Comparison of ENCODE assay signal across 14 mouse cellular contexts in the genomic region with DNA sequence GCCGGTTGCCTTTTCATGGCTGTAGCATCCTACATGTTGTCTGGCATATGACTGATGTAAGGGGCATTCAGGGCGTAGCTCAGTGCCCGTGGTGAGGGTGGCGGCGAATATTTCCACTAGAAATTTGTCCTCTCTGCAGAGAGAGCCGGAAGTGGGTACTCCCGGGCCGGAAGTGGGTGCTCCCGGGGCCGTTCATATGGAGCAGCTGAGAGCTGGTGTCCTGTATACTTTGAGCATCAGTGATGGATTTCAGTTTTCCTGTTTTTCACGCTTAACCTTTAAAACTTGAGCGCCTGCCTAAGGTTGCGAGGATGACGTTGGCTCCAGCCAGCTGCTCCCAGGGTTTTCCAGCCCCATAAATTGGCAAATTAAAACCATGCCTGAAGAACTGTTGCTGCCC. TPM values are rescaled to one million over a fixed set of nuclear protein-coding genes. Genes with fewer than 3 reads are reported as not detected.
DNase-seq lines count a peak whose midpoint lies in the region; ATAC-seq and TF ChIP-seq lines count a peak whose summit lies in the region.
"Had no signal": no experiment of that assay in that cellular context is flagged by ENCODE, and none has a peak within 500 bp of the region (broad histone marks: within the 10 kb centered on the region; RNA-seq: fewer than 3 reads in every experiment).

No protein-coding gene starts in this region.

- intact Hi-C loops in heart, adult 2 months (cut with DNase I), result no loop called here
- intact Hi-C loops in heart, postnatal 25 days (cut with DNase I), result no loop called here

- TF ChIP-seq EP300 in heart, adult 2 months (IDR thresholded peaks at IDR 0.05; ENCODE audit: insufficient read depth, low read depth, low read length), result no peak

- peak overlapping the region; percentile 86 for H3K27ac ChIP-seq in heart, adult 2 months
- 0 out of 2 replicates have a peak overlapping the region, but pooled peaks have one; percentile 8 for H3K27ac ChIP-seq in liver, adult 2 months (replicated peaks; ENCODE audit: insufficient read depth, low read depth, low read length)
- H3K27ac ChIP-seq in embryonic facial prominence, embryonic 15.5 days (replicated peaks), result peak overlapping the region; percentile 71
- H3K27ac ChIP-seq in limb, embryonic 13.5 days, result peak overlapping the region; percentile 53
- no peak overlapping the region for H3K27ac ChIP-seq in forebrain, postnatal 0 days (ENCODE audit: low read depth, low read length)

- peaks cover 49% of the 10 kb centered on the region for H3K4me1 ChIP-seq in heart, adult 2 months (ENCODE audit: control insufficient read depth, insufficient read depth, low read length)
- H3K4me1 ChIP-seq in liver, adult 2 months (ENCODE audit: control insufficient read depth, insufficient read depth, low read length), result peaks cover 41% of the 10 kb centered on the region
- H3K4me1 ChIP-seq in embryonic facial prominence, embryonic 15.5 days, result peaks cover 78% of the 10 kb centered on the region
- H3K4me1 ChIP-seq in limb, embryonic 13.5 days, result peaks cover 89% of the 10 kb centered on the region
- H3K4me1 ChIP-seq in forebrain, postnatal 0 days (ENCODE audit: insufficient read depth), result peaks cover 6% of the 10 kb centered on the region

- H3K9ac ChIP-seq in heart, adult 2 months (ENCODE audit: low read depth, low read length), result no peak overlapping the region
- no peak overlapping the region for H3K9ac ChIP-seq in liver, adult 2 months (ENCODE audit: low read depth, low read length)
- H3K9ac ChIP-seq in embryonic facial prominence, embryonic 15.5 days, result no peak overlapping the region
- no peak overlapping the region for H3K9ac ChIP-seq in limb, embryonic 13.5 days
- no peak overlapping the region for H3K9ac ChIP-seq in forebrain, postnatal 0 days

- DNase-seq in heart, adult 2 months, result peak in 1 of 2 experiments; percentile 23
- no peak for DNase-seq in heart, postnatal 25 days (ENCODE audit: low spot score)
- no peak for DNase-seq in liver, adult 2 months (ENCODE audit: extremely low read depth, low read depth, low spot score)
- DNase-seq in liver, result no peak
- no peak for DNase-seq in urinary bladder, adult 18-20 months (ENCODE audit: low spot score in 2 of 2)
- no peak for DNase-seq in forebrain, postnatal 0 days
- DNase-seq: B cell, adult 2 months; gastrocnemius, postnatal 36 days; layer of hippocampus, postnatal 36 days had no signal

- TF ChIP-seq CTCF in heart, adult 2 months (IDR thresholded peaks at IDR 0.05), result no peak
- no peak for TF ChIP-seq CTCF in liver, adult 2 months (IDR thresholded peaks at IDR 0.05; ENCODE audit: low read depth, low read length)
- no peak for TF ChIP-seq CTCF in forebrain, postnatal 0 days (IDR thresholded peaks at IDR 0.05; ENCODE audit: low read depth)

- no peaks in the 10 kb centered on the region for H3K9me3 ChIP-seq in embryonic facial prominence, embryonic 15.5 days (replicated peaks)
- no peaks in the 10 kb centered on the region for H3K9me3 ChIP-seq in limb, embryonic 13.5 days
- H3K9me3 ChIP-seq in forebrain, postnatal 0 days (ENCODE audit: low read length), result no peaks in the 10 kb centered on the region
- H3K9me3 ChIP-seq: forebrain, embryonic 10.5 days had no signal

- 58% methylated on average over 14 of the region's 14 CpGs for WGBS in heart, adult 2 months
- 76% methylated on average over 14 of the region's 14 CpGs for WGBS in liver, adult 2 months
- WGBS in embryonic facial prominence, embryonic 15.5 days, result 52% methylated on average over 14 of the region's 14 CpGs
- WGBS in limb, embryonic 13.5 days, result 37% methylated on average over 14 of the region's 14 CpGs
- WGBS in forebrain, postnatal 0 days, result 91% methylated on average over 14 of the region's 14 CpGs

- H3K4me2 ChIP-seq in embryonic facial prominence, embryonic 15.5 days (replicated peaks), result no peak overlapping the region
- H3K4me2 ChIP-seq in limb, embryonic 13.5 days (replicated peaks), result peak overlapping the region; percentile 27
- no peak overlapping the region for H3K4me2 ChIP-seq in forebrain, postnatal 0 days (ENCODE audit: low read depth)

- peak; percentile 12; the same call in 1 of the 2 replicates for ATAC-seq in embryonic facial prominence, embryonic 15.5 days (ENCODE audit: insufficient number of reproducible peaks, low FRiP score, low TSS enrichment, low read depth)
- no peak for ATAC-seq in limb, embryonic 13.5 days (ENCODE audit: low FRiP score, low read depth)
- no peak for ATAC-seq in forebrain, postnatal 0 days

- no peaks in the 10 kb centered on the region; the same call in 1 of the 2 replicates for H3K79me2 ChIP-seq in heart, adult 2 months (replicated peaks; ENCODE audit: control insufficient read depth, insufficient read depth, low read length)
- H3K79me2 ChIP-seq in liver, adult 2 months (ENCODE audit: control insufficient read depth, insufficient read depth, low read length), result peaks cover 34% of the 10 kb centered on the region; the same call in 1 of the 2 replicates

- peaks cover 9% of the 10 kb centered on the region for H3K36me3 ChIP-seq in heart, adult 2 months (ENCODE audit: control insufficient read depth, insufficient read depth, low read length)
- peaks cover 10% of the 10 kb centered on the region; the same call in 1 of the 2 replicates for H3K36me3 ChIP-seq in liver, adult 2 months (ENCODE audit: control insufficient read depth, insufficient read depth, low read length)
- H3K36me3 ChIP-seq in embryonic facial prominence, embryonic 15.5 days, result peaks cover 10% of the 10 kb centered on the region; the same call in 1 of the 2 replicates
- peaks cover 23% of the 10 kb centered on the region for H3K36me3 ChIP-seq in limb, embryonic 13.5 days
- H3K36me3 ChIP-seq in forebrain, postnatal 0 days (ENCODE audit: insufficient read depth), result 0 out of 2 replicates have a peak, but pooled peaks cover 6% of the 10 kb centered on the region

- no peak for TF ChIP-seq POLR2A in heart, adult 2 months (IDR thresholded peaks at IDR 0.05; ENCODE audit: insufficient read depth, low read depth, low read length)
- no peak for TF ChIP-seq POLR2A in liver, adult 2 months (IDR thresholded peaks at IDR 0.05; ENCODE audit: extremely low read depth, insufficient read depth, low read length)

- H3K27me3 ChIP-seq in heart, adult 2 months (ENCODE audit: control insufficient read depth, insufficient read depth, low read length), result no peaks in the 10 kb centered on the region
- no peaks in the 10 kb centered on the region for H3K27me3 ChIP-seq in liver, adult 2 months (ENCODE audit: control insufficient read depth, insufficient read depth, low read length)
- H3K27me3 ChIP-seq in embryonic facial prominence, embryonic 15.5 days, result no peaks in the 10 kb centered on the region
- no peaks in the 10 kb centered on the region for H3K27me3 ChIP-seq in limb, embryonic 13.5 days
- no peaks in the 10 kb centered on the region for H3K27me3 ChIP-seq in forebrain, postnatal 0 days (ENCODE audit: insufficient read depth, low read length)

- H3K4me3 ChIP-seq in heart, adult 2 months, result no peak overlapping the region
- H3K4me3 ChIP-seq in liver, adult 2 months (ENCODE audit: insufficient read depth, low read depth, low read length), result no peak overlapping the region
- no peak overlapping the region for H3K4me3 ChIP-seq in embryonic facial prominence, embryonic 15.5 days (replicated peaks)
- no peak overlapping the region for H3K4me3 ChIP-seq in limb, embryonic 13.5 days
- H3K4me3 ChIP-seq in forebrain, postnatal 0 days (ENCODE audit: low read depth, low read length), result no peak overlapping the region
- H3K4me3 ChIP-seq: forebrain, embryonic 10.5 days had no signal

RNA-seq across cellular contexts. Expression of a gene that starts 33.5 kb away (rescaled TPM):
- not detected for total RNA-seq in heart, adult 2 months (2021)
- 0.12 TPM in 1 of 2 replicates, not detected in the other for polyA plus RNA-seq in heart, adult 2 months (2012; rRNA removed)
- total RNA-seq in heart, postnatal 25 days (2021), result not detected
- 106 and 193 TPM in 2 replicates for total RNA-seq in liver, adult 2 months (2014; rRNA removed)
- polyA plus RNA-seq in liver, adult 2 months (2012; rRNA removed), result 85.1 and 113 TPM in 2 replicates
- 1.1 and 2.3 TPM in 2 replicates for polyA plus RNA-seq in embryonic facial prominence, embryonic 15.5 days (2015; fragmentation: Nextera tagmentation; extraction: Ambion mirVana)
- 0.05 TPM in 1 of 2 replicates, not detected in the other for polyA plus RNA-seq in limb, embryonic 13.5 days (2015; fragmentation: Nextera tagmentation; extraction: Ambion mirVana)
- 0.08 TPM in 1 of 2 replicates, not detected in the other for total RNA-seq in forebrain, postnatal 0 days (2014; rRNA removed)
- not detected in 2 replicates for polyA plus RNA-seq in forebrain, postnatal 0 days (2015; fragmentation: Nextera tagmentation; extraction: Ambion mirVana)
- total RNA-seq: gastrocnemius, postnatal 36 days; layer of hippocampus, postnatal 36 days; megakaryocyte, adult 5-6 weeks; MEL had no signal
- polyA plus RNA-seq: forebrain, embryonic 10.5 days had no signal

RNA-seq across cellular contexts. Expression of a gene that starts 40.6 kb away (rescaled TPM):
- 10 to 100 TPM; 53.5 to 54.2 TPM for total RNA-seq in heart, adult 2 months (2021)
- 39.2 and 46.2 TPM in 2 replicates for polyA plus RNA-seq in heart, adult 2 months (2012; rRNA removed)
- total RNA-seq in heart, postnatal 25 days (2021), result 10 to 100 TPM; 48.5 to 54.4 TPM
- total RNA-seq in liver, adult 2 months (2014; rRNA removed), result 66.7 and 90.9 TPM in 2 replicates
- 140 and 169 TPM in 2 replicates for polyA plus RNA-seq in liver, adult 2 months (2012; rRNA removed)
- 50.1 and 55.2 TPM in 2 replicates for polyA plus RNA-seq in embryonic facial prominence, embryonic 15.5 days (2015; fragmentation: Nextera tagmentation; extraction: Ambion mirVana)
- polyA plus RNA-seq in limb, embryonic 13.5 days (2015; fragmentation: Nextera tagmentation; extraction: Ambion mirVana), result 47.7 and 49.9 TPM in 2 replicates
- total RNA-seq in forebrain, postnatal 0 days (2014; rRNA removed), result 32.6 and 37.0 TPM in 2 replicates
- polyA plus RNA-seq in forebrain, postnatal 0 days (2015; fragmentation: Nextera tagmentation; extraction: Ambion mirVana), result 16.4 and 25.4 TPM in 2 replicates

RNA-seq across cellular contexts. Expression of a gene that starts 50.2 kb away (rescaled TPM):
- 1 to 10 TPM; 7.1 to 7.8 TPM for total RNA-seq in heart, adult 2 months (2021)
- polyA plus RNA-seq in heart, adult 2 months (2012; rRNA removed), result 4.7 and 8.7 TPM in 2 replicates
- 1 to 10 TPM; 7.8 to 8.8 TPM for total RNA-seq in heart, postnatal 25 days (2021)
- total RNA-seq in liver, adult 2 months (2014; rRNA removed), result 4.8 TPM in 2 replicates
- polyA plus RNA-seq in liver, adult 2 months (2012; rRNA removed), result 2.9 and 3.9 TPM in 2 replicates
- 14.9 and 16.3 TPM in 2 replicates for polyA plus RNA-seq in embryonic facial prominence, embryonic 15.5 days (2015; fragmentation: Nextera tagmentation; extraction: Ambion mirVana)
- polyA plus RNA-seq in limb, embryonic 13.5 days (2015; fragmentation: Nextera tagmentation; extraction: Ambion mirVana), result 15.7 and 18.1 TPM in 2 replicates
- total RNA-seq in forebrain, postnatal 0 days (2014; rRNA removed), result 14.4 and 15.2 TPM in 2 replicates
- polyA plus RNA-seq in forebrain, postnatal 0 days (2015; fragmentation: Nextera tagmentation; extraction: Ambion mirVana), result 20.6 and 29.5 TPM in 2 replicates

Comparison
In these comparisons a context has a peak if more than half of its experiments do, and no peak if none do; other contexts are left out.
1. RNA of a gene that starts 33.5 kb away (polyA plus RNA-seq): 85.1 to 113 TPM in liver, adult 2 months; 1.1 to 2.3 TPM in embryonic facial prominence, embryonic 15.5 days, 0.12 TPM in heart, adult 2 months, 0.05 TPM in limb, embryonic 13.5 days and not detected in forebrain, postnatal 0 days; every median in the first group is over 10 times any median in the second.